Mouse (Mus musculus) skeletal muscle tissue, adult 2 months (tissue): ENCODE measurements at regions not wholly inside any gene's neighbourhood (a gene's known extent, or its start where the extent isn't known, plus 50 kb on each side); places are given as distances from the start of the nearest gene placed in this dataset.
A peak's percentile ranks its signal among the peaks of the same experiment; 100 is the strongest.

Source experiments
- DNase-seq: peaks from one replicate; pipeline ENCODE4 v3.0.0-alpha.2; 2012; ENCODE audit warnings: low read depth, low spot score

GRCm38 (mm10) chr11:31721908-31722307 is 50.2 kb upstream of the Bod1 start:
- DNase-seq: no peak

- no peak for DNase-seq
Observed at GRCm38 (mm10) chr11:31724506-31724905, 52.8 kb upstream of the Bod1 start.

DNA sequence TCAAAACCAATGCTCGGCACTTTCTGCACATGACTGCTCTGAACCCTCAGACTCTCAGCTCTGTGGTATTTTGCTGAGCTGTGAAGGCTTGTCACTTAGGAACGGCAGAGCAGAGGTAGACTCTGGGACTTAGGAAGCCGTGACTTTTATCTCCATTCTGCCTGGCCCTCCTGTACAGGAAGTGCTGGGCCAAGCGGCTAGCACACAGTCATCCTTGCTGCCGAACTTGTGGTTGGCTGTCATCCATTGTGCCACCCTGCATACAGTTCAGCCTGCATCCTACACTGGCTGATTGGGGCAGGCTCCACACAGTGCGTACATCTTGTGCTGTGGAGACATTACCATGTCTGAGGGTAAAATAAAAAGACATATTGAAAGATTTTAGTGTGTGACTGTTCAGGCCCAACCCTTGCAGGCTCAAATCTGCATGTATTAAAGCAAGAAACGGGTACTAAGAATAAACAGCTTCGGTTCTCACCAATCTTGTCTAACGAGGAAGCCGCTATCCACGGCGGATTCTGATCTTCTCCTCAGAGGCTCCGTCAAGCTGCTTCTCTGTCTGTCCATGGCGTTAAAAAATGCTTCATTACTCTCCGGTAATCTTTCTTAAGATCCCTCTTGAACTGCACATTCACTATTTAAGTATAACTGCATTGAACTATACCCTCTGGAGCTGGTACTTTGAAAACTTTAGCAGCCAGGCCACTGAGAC is 54.4 kb upstream of the Bod1 start:
- no peak for DNase-seq

DNA sequence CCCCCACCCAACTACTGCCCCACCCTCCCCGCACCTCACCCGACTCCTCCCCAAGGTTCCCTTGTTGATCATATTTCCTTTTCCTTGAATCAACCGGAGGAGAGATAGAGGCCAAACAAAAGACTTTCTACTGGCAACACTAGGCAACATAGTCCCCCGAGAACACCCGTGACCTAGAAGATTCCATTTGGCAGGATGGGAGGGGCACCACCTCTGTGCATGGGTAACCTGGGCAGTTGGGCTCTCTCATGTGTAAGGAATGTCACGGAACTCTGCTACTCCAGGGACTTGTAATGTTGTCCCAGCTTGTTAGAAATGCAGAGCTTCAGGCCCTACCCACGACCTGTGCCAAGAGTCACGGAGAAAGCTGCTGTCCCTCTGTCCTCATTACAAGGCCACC is 55.6 kb upstream of the Bod1 start:
- no peak for DNase-seq

DNA sequence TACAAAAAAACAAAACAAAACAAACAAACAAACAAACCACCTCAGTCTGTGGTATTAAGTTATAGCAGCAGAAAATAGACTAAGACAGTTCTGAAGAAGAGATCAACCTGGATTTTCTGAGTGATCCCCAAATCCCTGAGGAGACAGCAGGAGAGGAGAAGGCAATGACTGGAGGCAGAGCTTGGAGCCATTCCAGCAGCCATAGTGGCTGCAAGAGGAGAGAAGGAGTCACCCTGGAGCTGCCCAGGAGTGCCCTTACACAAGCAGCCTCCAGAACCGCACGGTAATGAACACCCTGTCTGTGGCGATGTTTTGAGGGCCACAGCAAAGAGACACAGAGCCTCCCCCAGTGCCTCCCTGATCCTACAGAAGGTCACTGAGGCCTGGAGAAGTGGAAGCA is 58.0 kb upstream of the Bod1 start:
- DNase-seq: peak; percentile 28

DNA sequence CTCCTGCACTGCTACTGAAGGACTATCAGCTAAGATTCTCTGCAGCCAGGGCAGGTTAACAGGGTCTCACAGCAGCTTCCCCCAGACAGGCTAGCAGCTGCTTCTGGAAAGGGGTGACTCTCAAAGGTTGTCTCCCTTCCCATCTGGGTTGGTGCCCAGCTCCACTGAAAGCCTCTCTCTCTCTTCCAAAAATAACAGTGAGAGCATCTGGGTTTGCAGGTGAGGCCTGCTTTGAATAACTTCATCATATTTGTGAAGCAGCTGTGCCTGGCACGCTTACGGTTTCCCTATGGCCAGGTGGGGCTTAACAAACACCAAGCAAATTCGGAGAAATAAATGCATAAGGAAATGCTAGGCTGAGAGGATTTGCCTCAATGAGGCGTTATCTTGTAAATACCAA is 58.5 kb upstream of the Bod1 start:
- DNase-seq: peak; percentile 21

DNA sequence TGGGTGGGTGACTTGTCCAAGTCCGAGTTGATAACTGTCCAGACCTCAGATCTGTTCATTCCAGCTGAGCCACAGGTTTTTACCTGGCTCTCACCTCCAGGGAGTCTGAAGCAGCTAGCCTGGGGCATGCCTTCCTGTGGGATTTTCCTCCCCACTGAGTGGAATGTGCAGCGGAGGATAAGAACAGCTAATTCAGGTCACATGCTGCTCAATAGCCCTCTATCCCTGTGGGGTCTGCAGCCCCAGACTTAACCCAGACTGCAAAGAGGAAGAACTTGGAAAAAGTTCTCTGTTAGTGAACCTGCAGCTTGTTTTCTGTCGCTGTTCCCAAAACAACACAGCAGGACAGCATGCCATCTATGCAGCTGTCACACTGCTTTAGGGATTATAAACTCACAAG is 59.0 kb upstream of the Bod1 start:
- no peak for DNase-seq

DNA sequence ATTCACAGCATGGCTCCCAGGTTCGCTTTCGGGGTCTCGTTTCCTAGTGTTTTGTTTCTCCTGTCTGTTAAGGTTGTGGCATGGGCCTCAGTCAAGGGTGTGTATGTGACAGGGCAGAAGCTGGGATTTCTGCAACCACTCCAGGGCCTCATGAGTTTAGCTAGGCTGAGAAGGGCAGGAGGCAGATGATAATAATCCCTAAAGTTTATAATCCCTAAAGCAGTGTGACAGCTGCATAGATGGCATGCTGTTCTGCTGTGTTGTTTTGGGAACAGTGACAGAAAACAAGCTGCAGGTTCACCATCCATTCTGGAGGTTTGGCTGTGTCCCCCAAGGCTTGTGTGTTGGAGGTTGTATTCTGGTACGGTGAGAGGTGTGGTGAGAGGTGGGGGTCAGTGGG is 59.8 kb upstream of the Bod1 start:
- DNase-seq: no peak

GRCm38 (mm10) chr11:31732342-31732741 is 60.7 kb upstream of the Bod1 start:
- no peak for DNase-seq

DNA sequence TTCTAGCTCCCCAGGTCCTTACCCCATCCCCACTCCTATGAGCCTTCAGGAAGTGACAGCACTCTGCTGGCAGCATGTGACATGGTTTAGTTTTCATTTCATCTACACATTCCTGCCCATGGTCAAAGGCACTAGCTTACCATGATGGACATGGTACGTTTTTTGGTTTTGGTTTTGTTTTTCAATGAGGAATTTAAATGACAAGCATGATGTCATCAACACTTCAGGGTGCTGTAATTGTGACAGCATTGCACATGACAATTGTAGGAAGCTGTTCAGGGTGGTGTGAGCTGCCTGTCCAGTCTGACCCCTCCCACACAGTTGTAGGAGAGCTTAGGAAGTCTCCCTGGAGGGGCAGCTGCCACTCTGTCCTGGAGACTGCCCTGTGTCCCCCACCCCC is 61.3 kb upstream of the Bod1 start:
- DNase-seq: no peak

- no peak for DNase-seq
Observed at GRCm38 (mm10) chr11:31734091-31734490, 62.4 kb upstream of the Bod1 start.

DNA sequence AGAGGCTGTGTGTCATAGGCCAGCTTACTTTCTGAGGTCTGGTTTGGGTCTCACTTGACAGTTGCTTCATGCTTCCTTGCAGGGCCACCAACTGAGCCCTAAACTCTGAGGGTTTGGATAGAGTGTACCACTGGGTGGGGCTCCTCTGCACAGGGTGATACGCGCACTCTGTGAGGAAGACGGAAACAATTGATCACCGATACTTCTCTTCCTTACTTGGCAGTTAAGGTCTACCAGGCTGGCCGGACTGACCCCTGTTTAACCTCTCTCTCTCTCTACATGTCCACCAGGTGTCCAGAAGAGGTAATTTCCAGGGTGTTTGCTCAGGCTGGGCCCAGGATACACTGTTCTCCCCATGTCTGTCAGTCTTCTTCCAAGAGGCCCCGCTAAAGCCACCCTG is 63.6 kb upstream of the Bod1 start:
- DNase-seq: no peak

- no peak for DNase-seq
Observed at GRCm38 (mm10) chr11:31736086-31736485, 64.4 kb upstream of the Bod1 start.

GRCm38 (mm10) chr11:31736556-31737089 is 64.9 kb upstream of the Bod1 start:
- DNase-seq: no peak

GRCm38 (mm10) chr11:31738148-31739021 is 66.7 kb upstream of the Bod1 start:
- peak; percentile 71 for DNase-seq

- no peak for DNase-seq
Observed at GRCm38 (mm10) chr11:31740409-31740808, 68.7 kb upstream of the Bod1 start.

DNA sequence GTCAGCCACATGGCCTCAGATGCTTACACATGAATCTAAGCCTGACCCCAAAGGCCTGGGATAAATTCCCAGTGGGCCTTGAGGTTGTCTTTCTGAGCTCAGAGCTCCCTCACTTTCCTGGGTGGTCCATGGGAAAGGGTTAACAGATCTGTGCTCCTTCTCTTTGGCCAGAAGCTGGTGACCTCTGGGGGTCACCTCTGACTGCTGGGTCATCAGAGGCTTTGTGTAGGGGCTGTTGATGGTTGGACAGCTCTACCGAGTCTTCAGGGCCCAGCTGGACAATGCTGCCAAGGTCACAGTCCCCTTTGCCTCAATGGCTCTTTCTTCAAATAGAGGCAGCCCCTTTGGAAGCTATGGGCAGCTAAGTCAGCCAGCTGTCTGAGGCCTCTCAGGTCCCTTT is 70.5 kb upstream of the Bod1 start:
- no peak for DNase-seq

DNA sequence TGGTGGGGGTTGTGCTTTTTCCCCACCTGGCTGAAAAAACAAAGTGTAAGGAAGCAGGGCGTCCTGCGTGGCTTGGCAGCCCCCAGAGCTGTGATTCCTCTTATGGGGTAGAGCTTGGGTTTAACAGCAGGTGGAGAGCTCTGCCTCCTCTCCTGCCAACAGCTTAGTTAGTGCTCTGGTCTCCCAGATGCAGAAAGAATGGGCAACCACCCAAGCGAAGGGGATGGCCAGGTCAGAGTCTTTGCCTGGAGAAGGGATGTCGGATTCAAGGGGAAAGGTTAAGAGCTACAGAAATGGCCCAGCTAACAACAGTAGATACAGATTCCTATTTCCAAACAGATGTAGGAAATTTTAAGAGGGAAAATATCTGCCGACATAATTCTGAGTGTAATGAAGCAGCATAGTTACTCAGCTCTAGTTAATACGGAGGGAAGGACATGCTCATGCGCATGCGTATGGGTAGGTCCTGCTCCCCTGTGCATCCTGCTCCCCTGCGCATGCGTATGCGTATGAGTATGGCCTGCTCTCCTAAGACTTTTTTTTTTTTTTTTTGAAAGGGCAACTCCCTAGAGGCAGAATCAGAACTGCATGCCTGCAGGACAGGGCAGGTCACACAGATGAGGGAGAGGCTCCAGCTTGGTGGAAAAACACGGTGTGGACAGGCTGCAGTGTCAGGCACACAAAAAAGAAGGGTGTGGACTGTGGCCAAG is 72.5 kb upstream of the Bod1 start:
- no peak for DNase-seq

- no peak for DNase-seq
Observed at GRCm38 (mm10) chr11:31745028-31745865, 73.6 kb upstream of the Bod1 start.

GRCm38 (mm10) chr11:31745866-31746248 is 74.2 kb upstream of the Bod1 start:
- DNase-seq: no peak

DNA sequence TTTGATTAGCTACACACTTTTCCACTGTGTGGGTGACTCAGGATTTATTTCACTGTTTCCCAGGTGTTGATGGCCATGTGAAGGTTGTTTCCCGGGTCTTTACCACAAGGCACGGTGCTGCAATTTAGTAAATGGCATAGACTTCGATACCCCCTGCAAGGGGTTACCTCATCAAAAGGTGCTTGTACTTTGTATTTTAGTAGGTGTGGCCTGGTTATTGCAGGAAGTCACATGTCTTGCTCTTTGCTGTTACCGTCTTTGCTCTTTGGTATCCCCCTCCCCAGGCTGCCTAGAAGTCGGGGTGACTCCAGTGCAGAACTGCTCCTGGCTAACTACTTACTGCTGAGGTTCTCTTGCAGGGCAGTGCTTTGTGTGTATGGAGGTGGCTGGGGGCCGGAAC is 74.8 kb upstream of the Bod1 start:
- DNase-seq: no peak
